Mouse (Mus musculus): ENCODE results near the gene Wfdc12. TPM values are rescaled to one million over a fixed set of nuclear protein-coding genes. Genes with fewer than 3 reads are reported as not detected.
"Not testable (repeated sequence)": the region's sequence is repeated elsewhere in the genome, so short reads cannot be mapped to it uniquely, and the experiment has no call there.

Wfdc12 gene
- polyA plus RNA-seq (2016; fragmentation: Nextera tagmentation; extraction: Ambion mirVana) = not detected in 2 replicates

DNA sequence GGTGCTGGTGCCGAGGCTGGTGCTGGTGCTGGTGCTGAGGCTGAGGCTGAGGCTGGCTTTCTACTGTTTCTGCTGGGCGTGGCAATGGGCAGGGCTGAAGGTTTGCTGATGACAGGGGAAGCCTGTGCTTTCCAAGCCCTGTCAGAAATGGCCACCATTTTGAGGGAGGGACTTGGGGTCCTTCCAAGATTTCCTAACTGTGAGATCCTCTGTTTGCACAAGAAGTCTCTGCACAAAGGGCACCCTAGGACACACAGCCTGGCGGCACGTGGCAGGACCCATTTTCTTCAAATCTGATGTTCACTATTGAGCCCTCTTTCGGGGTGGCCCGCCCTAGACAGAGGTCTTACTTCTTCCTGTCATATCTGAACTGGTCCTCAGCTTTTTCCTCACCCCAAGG, at the start of gene Wfdc12:
Wfdc12 (minus strand) TSS at position 33 of the 400 bp plus-strand sequence.
- Histone ChIP-seq H3K27ac (replicated peaks) (no peak within 1 kb of the TSS), H3K36me3 (no peaks in the 10 kb centered on the region), H3K4me1 (no peaks in the 10 kb centered on the region), H3K9me3 (replicated peaks) (no peaks in the 10 kb centered on the region), H3K27me3 (ENCODE audit: low read depth, poor library complexity, severe bottlenecking) (no peaks in the 10 kb centered on the region), H3K4me3 (no peak within 1 kb of the TSS)
- WGBS = 89% methylated on average over 6 of the region's 6 CpGs
- DNase-seq (ENCODE audit: low spot score) = no peak

DNA sequence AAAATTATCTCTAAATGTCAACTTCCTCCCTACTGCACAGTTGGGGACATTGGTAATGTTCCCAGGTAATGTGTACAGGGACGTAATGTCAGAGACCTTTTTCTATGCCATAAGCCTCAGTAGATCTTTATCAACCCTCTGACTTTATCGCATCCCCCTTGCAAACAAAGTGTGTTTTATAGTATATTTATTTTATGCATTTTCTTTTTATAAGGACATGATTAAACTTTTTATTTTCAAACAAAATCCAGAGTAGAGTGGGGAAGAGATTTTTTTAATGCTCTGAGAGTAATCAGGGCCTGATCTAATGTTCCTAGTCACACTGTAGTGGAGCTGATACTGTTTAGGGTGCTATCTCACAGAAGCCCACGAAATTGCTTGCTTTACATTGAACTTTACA, 48.0 kb upstream of the Wfdc12 start, which contains the start of gene Svs2:
Svs2 (minus strand) TSS at position 101 of the 400 bp plus-strand sequence.
- Histone ChIP-seq H3K36me3 (no peaks in the 10 kb centered on the region), H3K27ac (replicated peaks) (no peak within 1 kb of the TSS), H3K9me3 (replicated peaks) (no peaks in the 10 kb centered on the region), H3K4me3 (no peak within 1 kb of the TSS), H3K4me1 (no peaks in the 10 kb centered on the region), H3K27me3 (ENCODE audit: low read depth, poor library complexity, severe bottlenecking) (no peaks in the 10 kb centered on the region)
- DNase-seq (ENCODE audit: low spot score) = no peak
- 87% methylated on average over 3 of the region's 3 CpGs for WGBS

DNA sequence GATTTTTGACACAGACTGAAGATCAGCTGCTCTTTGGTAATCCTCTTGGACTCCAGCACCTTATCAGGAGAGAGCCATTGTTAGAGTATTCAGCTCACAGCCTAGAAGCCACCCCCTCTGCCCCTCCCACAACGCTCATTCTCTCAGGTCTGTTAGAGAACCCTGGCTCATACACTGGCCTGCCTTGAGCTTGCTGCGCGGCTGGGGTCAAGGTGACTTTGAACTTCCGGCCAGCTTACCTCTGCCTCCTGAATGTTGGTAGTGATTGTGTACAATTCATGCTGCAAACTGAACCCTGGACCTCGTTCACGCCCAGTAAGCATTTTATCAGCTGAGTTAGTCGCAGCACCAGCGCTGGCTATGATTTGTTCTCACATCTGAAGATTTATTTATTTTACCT, 42.3 kb upstream of the Wfdc12 start:
- Histone ChIP-seq H3K36me3 (no peaks in the 10 kb centered on the region), H3K27me3 (ENCODE audit: low read depth, poor library complexity, severe bottlenecking) (no peaks in the 10 kb centered on the region), H3K27ac (replicated peaks) (no peak overlapping the region), H3K9me3 (replicated peaks) (no peaks in the 10 kb centered on the region), H3K4me3 (no peak overlapping the region), H3K4me1 (no peaks in the 10 kb centered on the region)
- 92% methylated on average over 8 of the region's 8 CpGs for WGBS
- DNase-seq (ENCODE audit: low spot score) = no peak

DNA sequence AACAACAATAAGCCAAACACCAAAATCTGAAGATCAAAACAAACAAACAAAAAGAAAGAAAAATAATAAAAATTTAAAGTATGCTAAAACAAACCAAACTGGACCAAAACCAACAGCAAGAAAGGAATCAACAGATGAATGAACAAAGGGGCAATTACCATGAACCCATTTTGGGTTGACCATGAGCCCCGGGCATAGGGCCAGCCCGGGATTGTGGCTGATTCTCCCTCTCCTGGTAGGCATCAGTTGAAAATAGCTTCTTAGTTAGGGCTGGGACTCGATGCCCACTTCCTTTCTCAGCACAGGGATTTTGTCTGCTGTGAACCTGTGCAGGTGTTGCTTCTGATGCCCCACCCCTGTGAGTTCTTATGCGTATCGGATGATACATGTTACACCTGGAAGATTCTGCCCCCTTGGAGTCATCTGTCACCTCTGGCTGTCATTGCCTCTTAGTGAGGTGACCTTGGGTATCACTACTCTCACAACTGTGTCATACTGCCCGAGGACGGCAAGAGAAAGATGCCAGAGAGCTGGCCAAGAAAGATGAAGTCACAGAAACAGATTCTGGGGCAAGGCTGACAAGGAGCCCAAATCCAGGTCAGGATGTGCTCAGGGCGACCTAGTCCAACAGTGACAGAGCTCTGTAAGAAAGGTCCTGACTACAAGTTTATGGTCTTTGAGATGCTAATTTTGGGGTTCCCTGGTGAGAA, 38.1 kb upstream of the Wfdc12 start:
- Histone ChIP-seq H3K27ac (replicated peaks) (no peak overlapping the region), H3K36me3 (no peaks in the 10 kb centered on the region), H3K4me1 (no peaks in the 10 kb centered on the region), H3K4me3 (no peak overlapping the region), H3K27me3 (ENCODE audit: low read depth, poor library complexity, severe bottlenecking) (no peaks in the 10 kb centered on the region), H3K9me3 (replicated peaks) (no peaks in the 10 kb centered on the region)
- 88% methylated on average over 8 of the region's 8 CpGs for WGBS
- DNase-seq (ENCODE audit: low spot score) = no peak

DNA sequence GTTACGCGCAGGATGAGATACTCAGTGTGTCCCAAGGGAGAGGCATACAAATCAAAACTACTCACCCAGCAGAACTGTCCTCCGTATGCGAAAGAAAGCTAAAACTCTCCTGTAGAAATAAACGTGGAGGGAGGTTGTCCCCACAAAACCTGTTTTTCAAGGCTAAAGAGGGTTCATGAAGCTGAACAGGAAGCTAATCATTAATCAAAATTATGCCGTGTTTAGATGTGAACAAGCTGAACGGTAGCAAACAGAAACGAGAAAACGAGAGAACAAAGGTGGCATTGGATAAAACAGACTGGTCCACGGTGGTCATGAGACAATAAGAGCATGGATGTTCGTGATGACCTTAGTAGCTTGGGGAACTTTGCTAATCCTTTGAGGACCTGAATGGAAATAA, 31.1 kb upstream of the Wfdc12 start, which contains the start of gene Wfdc15b:
Wfdc15b (minus strand) TSS at position 139 of the 400 bp plus-strand sequence.
- no peak for DNase-seq (ENCODE audit: low spot score)
- Histone ChIP-seq H3K27ac (replicated peaks) (no peak within 1 kb of the TSS), H3K27me3 (ENCODE audit: low read depth, poor library complexity, severe bottlenecking) (no peaks in the 10 kb centered on the region), H3K4me3 (no peak within 1 kb of the TSS), H3K9me3 (replicated peaks) (no peaks in the 10 kb centered on the region), H3K4me1 (no peaks in the 10 kb centered on the region), H3K36me3 (no peaks in the 10 kb centered on the region)
- WGBS = 89% methylated on average over 11 of the region's 11 CpGs

DNA sequence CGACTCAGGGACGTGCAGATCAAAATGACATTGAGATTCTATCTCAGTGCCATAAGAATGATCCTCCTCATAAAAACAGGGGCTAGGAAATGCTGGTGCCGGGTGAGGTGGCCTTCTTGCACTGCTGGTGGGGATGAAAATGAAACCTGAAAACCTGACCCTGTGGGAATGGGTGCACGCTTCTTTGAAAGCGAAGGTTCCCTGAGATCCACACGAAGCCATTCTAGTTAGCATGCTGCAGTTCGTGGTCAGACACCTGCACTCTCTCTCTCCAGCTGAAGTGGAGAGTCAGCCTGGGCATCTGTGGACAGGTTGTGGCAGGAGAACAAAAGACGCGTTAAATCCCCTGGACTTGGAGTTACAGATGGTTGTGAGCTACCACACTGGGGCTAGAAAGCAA, 28.9 kb upstream of the Wfdc12 start:
- Histone ChIP-seq H3K4me3 (no peak overlapping the region), H3K27ac (replicated peaks) (no peak overlapping the region), H3K4me1 (no peaks in the 10 kb centered on the region), H3K36me3 (no peaks in the 10 kb centered on the region), H3K9me3 (replicated peaks) (no peaks in the 10 kb centered on the region), H3K27me3 (ENCODE audit: low read depth, poor library complexity, severe bottlenecking) (no peaks in the 10 kb centered on the region)
- WGBS = 85% methylated on average over 9 of the region's 9 CpGs
- no peak for DNase-seq (ENCODE audit: low spot score)

DNA sequence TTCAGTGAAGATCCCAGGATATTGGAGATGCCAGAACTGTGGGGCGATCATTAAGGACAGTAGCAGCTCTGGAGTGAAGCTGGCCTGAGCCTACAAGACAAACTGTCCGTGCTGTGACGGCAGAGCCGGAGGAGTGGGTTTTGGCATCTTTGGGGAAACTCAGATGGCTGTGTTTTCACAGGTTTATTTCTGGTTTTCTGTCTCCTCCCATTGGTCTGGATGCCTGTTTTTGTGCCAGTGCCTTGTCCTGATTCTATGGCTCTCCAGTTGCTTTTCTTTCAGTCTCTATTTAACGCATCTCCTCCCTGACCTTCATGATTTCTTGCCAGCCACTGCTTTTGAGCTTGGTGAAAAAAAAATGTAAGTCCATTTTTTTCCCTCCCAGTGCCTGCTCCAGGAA, 22.3 kb upstream of the Wfdc12 start:
- Histone ChIP-seq H3K4me1 (no peaks in the 10 kb centered on the region), H3K4me3 (no peak overlapping the region), H3K27me3 (ENCODE audit: low read depth, poor library complexity, severe bottlenecking) (no peaks in the 10 kb centered on the region), H3K9me3 (replicated peaks) (no peaks in the 10 kb centered on the region), H3K36me3 (no peaks in the 10 kb centered on the region), H3K27ac (replicated peaks) (no peak overlapping the region)
- 91% methylated on average over 5 of the region's 5 CpGs for WGBS
- DNase-seq (ENCODE audit: low spot score) = no peak

DNA sequence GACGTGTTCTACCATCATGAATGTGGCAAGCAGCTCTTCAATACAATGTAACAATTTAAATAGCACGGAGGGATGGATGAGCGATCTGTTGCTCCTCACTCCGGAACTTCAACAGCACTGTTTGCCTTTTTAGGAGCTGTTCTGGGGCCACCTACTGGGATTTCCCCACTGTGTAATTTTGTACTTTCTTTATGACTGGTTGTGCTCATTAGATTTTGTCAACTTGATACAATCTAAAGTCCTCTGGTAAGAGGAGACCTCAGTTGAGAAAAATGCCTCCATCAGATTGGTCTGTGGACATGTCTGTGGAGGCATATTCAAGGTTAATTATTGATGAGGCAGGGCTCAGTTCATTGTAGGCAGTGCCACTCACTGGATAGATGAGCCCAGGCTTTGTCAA, 20.5 kb upstream of the Wfdc12 start:
- H3K4me3 ChIP-seq = no peak overlapping the region
- H3K36me3 ChIP-seq = no peaks in the 10 kb centered on the region
- no peaks in the 10 kb centered on the region for H3K9me3 ChIP-seq (replicated peaks)
- no peaks in the 10 kb centered on the region for H3K4me1 ChIP-seq
- WGBS = 87% methylated on average over 4 of the region's 4 CpGs
- no peak overlapping the region for H3K27ac ChIP-seq (replicated peaks)
- no peak for DNase-seq (ENCODE audit: low spot score)
- H3K27me3 ChIP-seq (ENCODE audit: low read depth, poor library complexity, severe bottlenecking) = no peaks in the 10 kb centered on the region

DNA sequence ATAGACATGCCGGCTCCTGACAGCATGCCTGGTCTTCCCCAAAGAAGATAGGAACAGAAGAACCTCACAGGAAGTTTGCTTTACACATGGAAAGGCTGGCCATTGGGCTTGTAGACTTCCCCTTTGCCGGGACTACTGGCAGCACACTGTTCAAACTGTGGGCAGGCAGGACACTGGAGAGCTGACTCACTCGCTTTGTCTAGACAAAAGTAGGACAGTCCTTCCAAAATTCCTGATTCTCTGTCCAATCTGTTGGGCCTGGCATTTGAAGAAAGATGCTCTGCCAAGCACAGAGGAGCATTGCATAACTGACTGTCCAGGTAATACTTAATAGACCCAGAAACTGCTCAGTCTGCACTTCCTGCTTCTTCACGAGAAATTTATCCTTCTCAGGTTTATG, 16.3 kb upstream of the Wfdc12 start:
- 82% methylated on average over 4 of the region's 4 CpGs for WGBS
- no peak for DNase-seq (ENCODE audit: low spot score)
- Histone ChIP-seq H3K4me3 (no peak overlapping the region), H3K27ac (replicated peaks) (no peak overlapping the region), H3K9me3 (replicated peaks) (no peaks in the 10 kb centered on the region), H3K36me3 (no peaks in the 10 kb centered on the region), H3K4me1 (no peaks in the 10 kb centered on the region), H3K27me3 (ENCODE audit: low read depth, poor library complexity, severe bottlenecking) (no peaks in the 10 kb centered on the region)

DNA sequence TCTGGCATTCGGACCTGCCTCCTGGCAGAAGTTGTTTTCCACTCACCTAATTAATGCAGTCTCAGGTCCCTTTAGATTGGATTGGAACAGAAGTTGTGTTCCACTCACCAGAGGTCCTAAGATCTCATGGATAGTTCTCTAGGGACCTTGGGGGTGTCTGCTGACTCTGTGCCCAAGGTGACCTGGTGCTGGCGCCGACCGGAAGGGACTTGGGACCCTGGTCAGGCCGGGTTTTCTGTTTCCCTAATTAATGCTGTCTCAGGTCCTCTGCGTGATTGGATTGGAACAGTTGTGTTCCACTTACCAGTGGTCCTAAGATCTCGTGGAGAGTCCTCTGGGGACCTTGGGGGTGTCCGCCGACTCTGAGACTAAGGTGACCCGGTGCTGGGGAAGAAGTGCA, 15.6 kb upstream of the Wfdc12 start:
- H3K9me3 ChIP-seq (replicated peaks); H3K36me3 ChIP-seq; H3K4me3 ChIP-seq; DNase-seq (ENCODE audit: low spot score); H3K27me3 ChIP-seq (ENCODE audit: low read depth, poor library complexity, severe bottlenecking); H3K4me1 ChIP-seq; H3K27ac ChIP-seq (replicated peaks): not testable (repeated sequence)
- 94% methylated on average over 10 of the region's 10 CpGs for WGBS

DNA sequence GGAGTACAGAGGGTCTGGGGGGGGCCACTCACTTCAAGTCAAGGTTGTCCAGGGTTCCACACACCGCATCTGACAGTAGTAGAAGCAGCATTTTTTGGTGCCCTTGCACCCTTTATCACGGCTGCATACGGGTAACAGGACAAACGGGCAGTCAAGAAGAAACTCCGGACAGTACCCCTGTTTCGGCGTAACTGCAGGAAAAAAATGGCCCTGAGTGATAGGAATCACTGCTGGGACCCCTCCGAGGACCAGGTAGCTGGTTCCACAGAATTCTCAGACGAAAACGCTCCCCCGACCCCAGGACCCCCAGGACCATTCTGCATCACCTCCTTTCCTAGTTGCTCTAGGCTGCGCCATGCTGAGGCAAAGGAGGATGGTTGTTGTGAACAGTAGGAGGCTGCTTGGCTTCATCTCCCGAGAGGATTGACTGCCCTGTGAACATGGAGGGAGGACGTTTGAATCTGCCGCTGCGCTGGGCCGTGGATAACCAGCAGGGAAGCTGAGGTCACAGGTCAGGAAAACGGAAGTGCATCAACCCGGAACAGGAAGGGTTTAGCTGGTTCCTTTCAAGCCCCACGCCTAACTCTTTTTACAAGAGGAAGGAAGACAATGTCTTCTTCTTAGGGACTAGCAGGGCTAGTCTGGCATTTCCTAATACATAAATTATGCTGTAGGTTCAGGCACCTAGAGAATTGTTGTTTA, 9.4 kb upstream of the Wfdc12 start, which contains the start of gene Wfdc15a:
Wfdc15a (minus strand) TSS at position 505 of the 702 bp plus-strand sequence.
- H3K4me3 ChIP-seq = no peak within 1 kb of the TSS
- no peaks in the 10 kb centered on the region for H3K4me1 ChIP-seq
- H3K9me3 ChIP-seq (replicated peaks) = no peaks in the 10 kb centered on the region
- no peak for DNase-seq (ENCODE audit: low spot score)
- H3K27me3 ChIP-seq (ENCODE audit: low read depth, poor library complexity, severe bottlenecking) = no peaks in the 10 kb centered on the region
- 77% methylated on average over 20 of the region's 20 CpGs for WGBS
- H3K27ac ChIP-seq (replicated peaks) = no peak within 1 kb of the TSS
- H3K36me3 ChIP-seq = no peaks in the 10 kb centered on the region

DNA sequence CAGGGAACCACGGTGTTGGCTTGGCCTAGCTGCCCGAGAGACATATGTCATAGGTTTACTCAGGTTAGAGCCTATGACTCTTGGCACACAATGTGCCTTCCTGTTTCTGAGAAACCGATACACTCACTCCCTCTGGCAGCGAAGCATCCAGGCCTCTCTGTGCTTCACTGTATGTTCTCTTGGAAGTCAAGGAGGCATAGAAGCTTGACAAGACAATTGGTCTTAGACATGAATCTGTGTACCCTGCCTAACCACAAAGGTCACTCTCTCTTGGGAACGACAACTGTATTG, 6.2 kb upstream of the Wfdc12 start:
- DNase-seq (ENCODE audit: low spot score) = no peak
- Histone ChIP-seq H3K4me1 (no peaks in the 10 kb centered on the region), H3K27me3 (ENCODE audit: low read depth, poor library complexity, severe bottlenecking) (no peaks in the 10 kb centered on the region), H3K36me3 (no peaks in the 10 kb centered on the region), H3K27ac (replicated peaks) (no peak overlapping the region), H3K9me3 (replicated peaks) (no peaks in the 10 kb centered on the region), H3K4me3 (no peak overlapping the region)
- WGBS = 91% methylated on average over 5 of the region's 5 CpGs

DNA sequence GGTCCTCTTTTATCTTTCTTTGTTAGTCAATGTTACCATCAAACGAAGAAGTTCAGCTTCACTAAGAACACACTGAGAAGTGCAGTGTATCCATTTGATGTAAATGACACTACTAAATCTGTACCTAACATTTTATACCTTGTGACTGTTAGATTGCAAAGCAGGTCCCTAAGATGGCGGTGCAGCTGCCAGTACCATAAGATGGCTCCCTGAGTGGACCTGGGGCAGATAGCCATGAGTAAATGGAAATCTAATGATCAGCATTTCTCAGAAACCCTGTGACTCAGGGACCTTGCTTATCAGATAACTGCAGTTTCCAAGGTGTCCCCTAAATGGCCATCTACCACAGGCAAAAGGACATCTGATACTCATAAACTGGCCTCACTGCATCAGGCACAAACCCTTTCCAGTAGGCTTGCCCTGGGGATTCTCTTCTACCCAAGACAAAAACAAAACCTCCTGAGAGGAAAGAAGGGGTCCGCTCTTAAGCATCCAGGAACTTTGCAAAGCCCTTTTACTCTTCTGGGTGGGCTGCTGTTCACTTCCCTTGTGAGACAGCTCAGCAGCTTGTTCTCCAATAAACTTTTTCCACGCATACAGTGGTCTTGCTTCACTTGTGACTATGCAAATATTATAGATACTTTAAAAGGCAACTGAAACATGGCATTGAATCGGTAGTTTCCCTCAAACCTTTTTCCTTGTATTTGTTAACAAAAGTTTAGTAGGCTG, 5.7 kb upstream of the Wfdc12 start:
- WGBS = 87% methylated on average over 5 of the region's 5 CpGs
- Histone ChIP-seq H3K4me1 (no peaks in the 10 kb centered on the region), H3K9me3 (replicated peaks) (no peaks in the 10 kb centered on the region), H3K27me3 (ENCODE audit: low read depth, poor library complexity, severe bottlenecking) (no peaks in the 10 kb centered on the region), H3K36me3 (no peaks in the 10 kb centered on the region), H3K27ac (replicated peaks) (no peak overlapping the region), H3K4me3 (no peak overlapping the region)
- DNase-seq (ENCODE audit: low spot score) = no peak

All from midbrain, embryonic 10.5 days (tissue).